Mouse (Mus musculus) spleen, adult 2 months (tissue): ENCODE results near the gene Ttll9. TPM values are rescaled to one million over a fixed set of nuclear protein-coding genes. Genes with fewer than 3 reads are reported as not detected.

Experiments
- DNase-seq, 2 experiments: peaks; one replicate each; pipeline versions ENCODE4 v3.0.0 to v3.0.0-alpha.2; 2012 to 2021; ENCODE audit warnings: low spot score in 2 of 2, low read depth in 1 of 2
- H3K27ac ChIP-seq: fragments of 200-500 bp; 2 replicates; pipeline ENCODE4 v1.5.1; 2012; ENCODE audit warnings: low read length, inconsistent platforms; ENCODE audit not compliant: insufficient read depth
- H3K27me3 ChIP-seq: fragments of 200-500 bp; 2 replicates; pipeline ENCODE4 v1.6.1; 2012; ENCODE audit warnings: mild to moderate bottlenecking, moderate library complexity, low read length, inconsistent platforms; ENCODE audit not compliant: control insufficient read depth, insufficient read depth
- H3K36me3 ChIP-seq: fragments of 200-500 bp; 2 replicates; pipeline ENCODE4 v1.6.1; 2012; ENCODE audit warnings: mild to moderate bottlenecking, low read length, inconsistent platforms; ENCODE audit not compliant: control insufficient read depth, insufficient read depth
- H3K4me1 ChIP-seq: fragments of 200-500 bp; 2 replicates; pipeline ENCODE4 v1.6.1; 2011; ENCODE audit warnings: inconsistent platforms; ENCODE audit not compliant: control insufficient read depth, insufficient read depth, insufficient read length
- H3K4me3 ChIP-seq: fragments of 200-500 bp; 2 replicates; pipeline ENCODE4 v1.5.1; 2011; ENCODE audit warnings: mild to moderate bottlenecking, inconsistent platforms; ENCODE audit not compliant: insufficient read depth, insufficient read length; ENCODE audit errors: extremely low read depth
- CTCF ChIP-seq: fragments of 200-500 bp; IDR thresholded peaks from 2 replicates; pipeline ENCODE4 v1.5.1; 2011; ENCODE audit warnings: mild to moderate bottlenecking, inconsistent platforms; ENCODE audit not compliant: insufficient read depth, insufficient read length, insufficient replicate concordance; ENCODE audit errors: extremely low read depth
- POLR2A ChIP-seq: fragments of 200-500 bp; IDR thresholded peaks from 2 replicates; pipeline ENCODE4 v1.6.1; 2011; ENCODE audit warnings: low read depth, low read length, inconsistent platforms
- WGBS: fragments of 180-500 bp; shearing (Covaris S2); methylation state at CpG from one replicate; pipeline ENCODE4 v1.1.7; 2018; 5-methylcytosine and 5-hydroxymethylcytosine counted together
- polyA plus RNA-seq: library from polyadenylated mRNA; depleted of rRNA; stranded (reverse); fragments of >200 nt; gene quantifications from 2 replicates; pipeline ENCODE4 v1.2.3, GENCODE M21; 2012

The Ttll9 gene
- polyA plus RNA-seq, 1 experiment, result 0.09 TPM

- H3K27me3 ChIP-seq, result no peaks in the 10 kb centered on the region
- no peaks in the 10 kb centered on the region for H3K36me3 ChIP-seq
- no peak for TF ChIP-seq POLR2A
- no peak for TF ChIP-seq CTCF
- no peaks in the 10 kb centered on the region for H3K4me1 ChIP-seq
- 0 out of 2 replicates have a peak overlapping the region, but pooled peaks have one; percentile 29 for H3K27ac ChIP-seq
- H3K4me3 ChIP-seq, result no peak overlapping the region
- 79% methylated on average over 14 of the region's 14 CpGs for WGBS
- no peak for DNase-seq
These were observed 33.9 kb upstream of the Ttll9 start for GRCm38 (mm10) chr2:152928219-152928987.

- no peaks in the 10 kb centered on the region for H3K4me1 ChIP-seq
These were observed 33.3 kb upstream of the Ttll9 start for GRCm38 (mm10) chr2:152928988-152929370.

GRCm38 (mm10) chr2:152930276-152930675, 32.0 kb upstream of the Ttll9 start:
- H3K4me1 ChIP-seq, result no peaks in the 10 kb centered on the region
- no peak overlapping the region for H3K27ac ChIP-seq
- no peak overlapping the region for H3K4me3 ChIP-seq
- TF ChIP-seq POLR2A (no peak), CTCF (no peak)
- WGBS, result 29% methylated on average over 2 of the region's 2 CpGs
- no peaks in the 10 kb centered on the region for H3K27me3 ChIP-seq
- H3K36me3 ChIP-seq, result no peaks in the 10 kb centered on the region
- DNase-seq, result no peak

More at GRCm38 (mm10) chr2:152928988-152929370, 33.3 kb upstream of the Ttll9 start:
- TF ChIP-seq CTCF (no peak), POLR2A (no peak)
- no peak overlapping the region for H3K27ac ChIP-seq
- 63% methylated on average over 3 of the region's 3 CpGs for WGBS
- H3K36me3 ChIP-seq, result no peaks in the 10 kb centered on the region
- no peak for DNase-seq
- no peaks in the 10 kb centered on the region for H3K27me3 ChIP-seq
- H3K4me3 ChIP-seq, result no peak overlapping the region

- Histone ChIP-seq H3K36me3 (no peaks in the 10 kb centered on the region), H3K27ac (peak overlapping the region; percentile 46; the same call in 1 of the 2 replicates), H3K4me3 (peak overlapping the region; percentile 24; the same call in 1 of the 2 replicates), H3K4me1 (no peaks in the 10 kb centered on the region), H3K27me3 (no peaks in the 10 kb centered on the region)
- 86% methylated on average over 12 of the region's 12 CpGs for WGBS
- DNase-seq, result no peak
- no peak for TF ChIP-seq POLR2A
These were observed 30.7 kb upstream of the Ttll9 start for GRCm38 (mm10) chr2:152931456-152932160.

- 10% methylated on average over 7 of the region's 9 CpGs for WGBS
- Histone ChIP-seq H3K4me3 (peak within 1 kb of the TSS; percentile 24; the same call in 1 of the 2 replicates), H3K4me1 (no peaks in the 10 kb centered on the region), H3K27ac (peak within 1 kb of the TSS; percentile 46; the same call in 1 of the 2 replicates), H3K27me3 (no peaks in the 10 kb centered on the region), H3K36me3 (no peaks in the 10 kb centered on the region)
- no peak for DNase-seq
- no peak for TF ChIP-seq CTCF
These were observed 29.2 kb upstream of the Ttll9 start, which contains the start of gene Foxs1 for GRCm38 (mm10) chr2:152933048-152933447. Gene Foxs1 (minus strand): TSS chr2:152933208.

GRCm38 (mm10) chr2:152933614-152934013, 28.7 kb upstream of the Ttll9 start:
- no peaks in the 10 kb centered on the region for H3K4me1 ChIP-seq
- WGBS, result 42% methylated on average over 5 of the region's 5 CpGs
- no peak overlapping the region for H3K4me3 ChIP-seq
- H3K27ac ChIP-seq, result no peak overlapping the region
- TF ChIP-seq POLR2A, result no peak
- peak; percentile 48; the same call in 1 of the 2 replicates for TF ChIP-seq CTCF
- DNase-seq, result peak in 1 of 2 experiments; percentile 30
- H3K36me3 ChIP-seq, result no peaks in the 10 kb centered on the region
- H3K27me3 ChIP-seq, result no peaks in the 10 kb centered on the region

GRCm38 (mm10) chr2:152939846-152940245, 22.4 kb upstream of the Ttll9 start:
- DNase-seq, result peak in 1 of 2 experiments; percentile 25
- Histone ChIP-seq H3K36me3 (no peaks in the 10 kb centered on the region), H3K4me3 (no peak overlapping the region), H3K27me3 (peaks cover 5% of the 10 kb centered on the region), H3K27ac (no peak overlapping the region), H3K4me1 (peaks cover 4% of the 10 kb centered on the region; the same call in 1 of the 2 replicates)
- WGBS, result 5% methylated on average over 4 of the region's 4 CpGs
- TF ChIP-seq CTCF, result peak; percentile 65; the same call in 1 of the 2 replicates
- TF ChIP-seq POLR2A, result no peak
